Mouse (Mus musculus) midbrain, embryonic 13.5 days (tissue): ENCODE measurements at regions not wholly inside any gene's neighbourhood (a gene's known extent, or its start where the extent isn't known, plus 50 kb on each side); places are given as distances from the start of the nearest gene placed in this dataset.
A peak's percentile ranks its signal among the peaks of the same experiment; 100 is the strongest.

Source experiments
- ATAC-seq: fragments of 200-750 bp; cut with Nextera tagmentation; 2 replicates; pipeline ENCODE4 v1.8.0; 2017; ENCODE audit warnings: mild to moderate bottlenecking, moderate TSS enrichment, moderate library complexity
- H3K27ac ChIP-seq: fragments of 300-500 bp; sonication (generic); 2 replicates; pipeline ENCODE4 v1.5.1; 2015; ENCODE audit warnings: inconsistent platforms, mild to moderate bottlenecking, moderate library complexity
- H3K27me3 ChIP-seq: fragments of 300-500 bp; sonication (generic); 2 replicates; pipeline ENCODE4 v1.6.1; 2015; ENCODE audit warnings: mild to moderate bottlenecking, inconsistent platforms
- H3K36me3 ChIP-seq: fragments of 300-500 bp; sonication (generic); 2 replicates; pipeline ENCODE4 v1.6.1; 2015; ENCODE audit warnings: mild to moderate bottlenecking, inconsistent platforms
- H3K4me1 ChIP-seq: fragments of 300-500 bp; sonication (generic); replicated peaks from 2 replicates; pipeline ENCODE4 v1.6.1; 2015; ENCODE audit warnings: inconsistent platforms
- H3K4me2 ChIP-seq: fragments of 300-500 bp; sonication (generic); replicated peaks from 2 replicates; pipeline ENCODE4 v1.6.1; 2015; ENCODE audit warnings: moderate library complexity, mild to moderate bottlenecking, inconsistent platforms
- H3K4me3 ChIP-seq: fragments of 300-500 bp; sonication (generic); replicated peaks from 2 replicates; pipeline ENCODE4 v1.5.1; 2015; ENCODE audit warnings: mild to moderate bottlenecking, inconsistent platforms
- H3K9ac ChIP-seq: fragments of 300-500 bp; sonication (generic); replicated peaks from 2 replicates; pipeline ENCODE4 v1.6.1; 2015; ENCODE audit warnings: mild to moderate bottlenecking, inconsistent platforms
- H3K9me3 ChIP-seq: fragments of 300-500 bp; sonication (generic); 2 replicates; pipeline ENCODE4 v1.6.1; 2016; ENCODE audit warnings: mild to moderate bottlenecking, inconsistent platforms
- WGBS: fragments of 180-500 bp; shearing (Covaris S2); methylation state at CpG from one replicate; pipeline ENCODE4 v1.1.7; 2015; 5-methylcytosine and 5-hydroxymethylcytosine counted together

- Histone ChIP-seq H3K27me3 (no peaks in the 10 kb centered on the region), H3K36me3 (no peaks in the 10 kb centered on the region), H3K4me3 (no peak overlapping the region), H3K4me2 (no peak overlapping the region), H3K9me3 (no peaks in the 10 kb centered on the region), H3K4me1 (no peaks in the 10 kb centered on the region), H3K27ac (no peak overlapping the region), H3K9ac (no peak overlapping the region)
- WGBS, result 90% methylated on average over 2 of the region's 2 CpGs
- no peak for ATAC-seq
Measured at GRCm38 (mm10) chr11:92354160-92354559, 743.7 kb upstream of the Car10 start.

GRCm38 (mm10) chr11:92336545-92336944, 759.2 kb upstream of the Kif2b start:
- H3K27ac ChIP-seq, result no peak overlapping the region
- ATAC-seq, result no peak
- no peak overlapping the region for H3K9ac ChIP-seq
- no peaks in the 10 kb centered on the region for H3K9me3 ChIP-seq
- no peaks in the 10 kb centered on the region for H3K4me1 ChIP-seq
- no peaks in the 10 kb centered on the region for H3K27me3 ChIP-seq
- no peak overlapping the region for H3K4me3 ChIP-seq
- H3K36me3 ChIP-seq, result no peaks in the 10 kb centered on the region
- 90% methylated on average over 2 of the region's 2 CpGs for WGBS
- no peak overlapping the region for H3K4me2 ChIP-seq

- Histone ChIP-seq H3K4me3 (no peak overlapping the region), H3K4me1 (no peaks in the 10 kb centered on the region), H3K27me3 (no peaks in the 10 kb centered on the region), H3K27ac (no peak overlapping the region), H3K4me2 (no peak overlapping the region), H3K9ac (no peak overlapping the region), H3K36me3 (no peaks in the 10 kb centered on the region), H3K9me3 (no peaks in the 10 kb centered on the region)
- ATAC-seq, result no peak
Measured at GRCm38 (mm10) chr11:92335306-92335705, 757.9 kb upstream of the Kif2b start.

GRCm38 (mm10) chr11:92303052-92303451, 725.7 kb upstream of the Kif2b start:
- no peaks in the 10 kb centered on the region for H3K27me3 ChIP-seq
- no peaks in the 10 kb centered on the region for H3K9me3 ChIP-seq
- peaks cover 4% of the 10 kb centered on the region for H3K4me1 ChIP-seq
- 43% methylated on average over 5 of the region's 5 CpGs for WGBS
- H3K9ac ChIP-seq, result no peak overlapping the region
- H3K36me3 ChIP-seq, result no peaks in the 10 kb centered on the region
- ATAC-seq, result peak; percentile 48; the same call in 1 of the 2 replicates
- no peak overlapping the region for H3K4me2 ChIP-seq
- no peak overlapping the region for H3K4me3 ChIP-seq
- no peak overlapping the region for H3K27ac ChIP-seq
